Mouse (Mus musculus) forebrain, embryonic 11.5 days (tissue): ENCODE measurements around the gene Iqcf1. TPM values are rescaled to one million over a fixed set of nuclear protein-coding genes. Genes with fewer than 3 reads are reported as not detected.
A peak's percentile ranks its signal among the peaks of the same experiment; 100 is the strongest.

ENCODE experiments used
- ATAC-seq: fragments of 200-750 bp; cut with Nextera tagmentation; replicated peaks from 2 replicates; pipeline ENCODE4 v1.8.0; 2017; ENCODE audit warnings: moderate TSS enrichment; ENCODE audit not compliant: low FRiP score
- DNase-seq: peaks from one replicate; pipeline ENCODE4 v3.0.0-alpha.2; 2017; ENCODE audit warnings: low spot score
- H3K27ac ChIP-seq: fragments of 300-500 bp; sonication (generic); 2 replicates; pipeline ENCODE4 v1.5.1; 2014; ENCODE audit warnings: low read depth, low read length
- H3K27me3 ChIP-seq: fragments of 300-500 bp; sonication (generic); 2 replicates; pipeline ENCODE4 v1.6.1; 2014; ENCODE audit warnings: mild to moderate bottlenecking, low read length, mixed read lengths; ENCODE audit not compliant: control insufficient read depth, insufficient read depth
- H3K36me3 ChIP-seq: fragments of 300-500 bp; sonication (generic); 2 replicates; pipeline ENCODE4 v1.6.1; 2014; ENCODE audit warnings: mild to moderate bottlenecking, low read length, moderate library complexity, mixed read lengths; ENCODE audit not compliant: control insufficient read depth, insufficient read depth
- H3K4me1 ChIP-seq: fragments of 300-500 bp; sonication (generic); replicated peaks from 2 replicates; pipeline ENCODE4 v1.6.1; 2014; ENCODE audit warnings: low read length, mixed read lengths; ENCODE audit not compliant: control insufficient read depth, insufficient read depth
- H3K4me2 ChIP-seq: fragments of 300-500 bp; sonication (generic); 2 replicates; pipeline ENCODE4 v1.6.1; 2014; ENCODE audit warnings: low read depth, mild to moderate bottlenecking, low read length, moderate library complexity, mixed read lengths; ENCODE audit not compliant: severe bottlenecking
- H3K4me3 ChIP-seq: fragments of 300-500 bp; sonication (generic); 2 replicates; pipeline ENCODE4 v1.5.1; 2014; ENCODE audit warnings: low read depth, low read length
- H3K9ac ChIP-seq: fragments of 300-500 bp; sonication (generic); 2 replicates; pipeline ENCODE4 v1.6.1; 2014; ENCODE audit warnings: low read length
- H3K9me3 ChIP-seq: fragments of 300-500 bp; sonication (generic); 2 replicates; pipeline ENCODE4 v1.6.1; 2016; ENCODE audit warnings: low read length, mixed read lengths; ENCODE audit not compliant: control insufficient read depth
- WGBS: fragments of 180-500 bp; shearing (Covaris S2); extraction: QIAGEN DNeasy Blood & Tissue Kit; methylation state at CpG from one replicate; pipeline ENCODE4 v1.1.7; 2014; 5-methylcytosine and 5-hydroxymethylcytosine counted together
- polyA plus RNA-seq: library from polyadenylated mRNA; unstranded; fragments of >200 nt; fragmentation: Nextera tagmentation; extraction: Ambion mirVana; gene quantifications from 2 replicates; pipeline ENCODE4 v1.2.1, GENCODE M21; 2014

The Iqcf1 gene
- polyA plus RNA-seq, 1 experiment from 2014 or later = not detected

- Histone ChIP-seq H3K9me3 (no peaks in the 10 kb centered on the region), H3K27me3 (no peaks in the 10 kb centered on the region), H3K9ac (no peak overlapping the region), H3K4me1 (no peaks in the 10 kb centered on the region), H3K4me3 (no peak overlapping the region), H3K4me2 (no peak overlapping the region), H3K27ac (no peak overlapping the region), H3K36me3 (no peaks in the 10 kb centered on the region)
- no peak for DNase-seq
- no peak for ATAC-seq
- WGBS = 69% methylated on average over 13 of the region's 13 CpGs
Observed at GRCm38 (mm10) chr9:106512729-106513450, 13.1 kb downstream of the Iqcf1 start.

GRCm38 (mm10) chr9:106513566-106513965 lies 13.8 kb downstream of the Iqcf1 start:
- no peak overlapping the region for H3K9ac ChIP-seq
- no peak overlapping the region for H3K27ac ChIP-seq
- no peak overlapping the region for H3K4me3 ChIP-seq
- H3K9me3 ChIP-seq = no peaks in the 10 kb centered on the region
- DNase-seq (no peak), ATAC-seq (no peak)
- no peaks in the 10 kb centered on the region for H3K4me1 ChIP-seq
- no peaks in the 10 kb centered on the region for H3K27me3 ChIP-seq
- no peak overlapping the region for H3K4me2 ChIP-seq
- no peaks in the 10 kb centered on the region for H3K36me3 ChIP-seq
- WGBS = 80% methylated on average over 6 of the region's 6 CpGs

- ATAC-seq = no peak
- WGBS = 85% methylated on average over 4 of the region's 4 CpGs
- H3K4me3 ChIP-seq = no peak within 1 kb of the TSS
- no peak for DNase-seq
- no peaks in the 10 kb centered on the region for H3K4me1 ChIP-seq
- no peaks in the 10 kb centered on the region for H3K27me3 ChIP-seq
- H3K9ac ChIP-seq = no peak within 1 kb of the TSS
- no peak within 1 kb of the TSS for H3K4me2 ChIP-seq
- no peaks in the 10 kb centered on the region for H3K36me3 ChIP-seq
- no peak within 1 kb of the TSS for H3K27ac ChIP-seq
- H3K9me3 ChIP-seq = no peaks in the 10 kb centered on the region
Observed at GRCm38 (mm10) chr9:106514273-106514672, 14.5 kb downstream of the Iqcf1 start, which contains the start of gene Iqcf5. TSS of gene Iqcf5 (plus strand) at chr9:106514573.

- no peaks in the 10 kb centered on the region for H3K4me1 ChIP-seq
- ATAC-seq (no peak), DNase-seq (no peak)
- 80% methylated on average over 2 of the region's 2 CpGs for WGBS
- no peaks in the 10 kb centered on the region for H3K36me3 ChIP-seq
- no peaks in the 10 kb centered on the region for H3K9me3 ChIP-seq
- H3K27me3 ChIP-seq = no peaks in the 10 kb centered on the region
- no peak overlapping the region for H3K27ac ChIP-seq
- H3K9ac ChIP-seq = no peak overlapping the region
- no peak overlapping the region for H3K4me3 ChIP-seq
- H3K4me2 ChIP-seq = no peak overlapping the region
Observed at GRCm38 (mm10) chr9:106519433-106519832, 19.7 kb downstream of the Iqcf1 start.

GRCm38 (mm10) chr9:106519909-106520308 lies 20.1 kb downstream of the Iqcf1 start:
- H3K9ac ChIP-seq = no peak overlapping the region
- no peaks in the 10 kb centered on the region for H3K27me3 ChIP-seq
- no peaks in the 10 kb centered on the region for H3K9me3 ChIP-seq
- DNase-seq (no peak), ATAC-seq (no peak)
- no peak overlapping the region for H3K27ac ChIP-seq
- no peaks in the 10 kb centered on the region for H3K4me1 ChIP-seq
- H3K36me3 ChIP-seq = no peaks in the 10 kb centered on the region
- 83% methylated on average over 8 of the region's 8 CpGs for WGBS
- H3K4me3 ChIP-seq = no peak overlapping the region
- H3K4me2 ChIP-seq = no peak overlapping the region

- Histone ChIP-seq H3K4me3 (no peak overlapping the region), H3K27ac (no peak overlapping the region), H3K4me2 (no peak overlapping the region), H3K36me3 (no peaks in the 10 kb centered on the region), H3K9me3 (no peaks in the 10 kb centered on the region), H3K9ac (no peak overlapping the region), H3K27me3 (no peaks in the 10 kb centered on the region), H3K4me1 (no peaks in the 10 kb centered on the region)
- no peak for ATAC-seq
- DNase-seq = peak; percentile 69
- 23% methylated on average over 3 of the region's 3 CpGs for WGBS
Observed at GRCm38 (mm10) chr9:106531833-106532232, 32.1 kb downstream of the Iqcf1 start.

- Histone ChIP-seq H3K9me3 (no peaks in the 10 kb centered on the region), H3K4me1 (no peaks in the 10 kb centered on the region), H3K4me3 (no peak overlapping the region), H3K36me3 (no peaks in the 10 kb centered on the region), H3K27me3 (no peaks in the 10 kb centered on the region), H3K27ac (no peak overlapping the region), H3K4me2 (no peak overlapping the region), H3K9ac (no peak overlapping the region)
- WGBS = 93% methylated on average over 7 of the region's 7 CpGs
- no peak for ATAC-seq
- DNase-seq = no peak
Observed at GRCm38 (mm10) chr9:106534296-106534695, 34.5 kb downstream of the Iqcf1 start.

- 91% methylated on average over 11 of the region's 11 CpGs for WGBS
- Histone ChIP-seq H3K9me3 (no peaks in the 10 kb centered on the region), H3K4me3 (no peak overlapping the region), H3K27ac (no peak overlapping the region), H3K4me1 (no peaks in the 10 kb centered on the region), H3K36me3 (no peaks in the 10 kb centered on the region), H3K4me2 (no peak overlapping the region), H3K9ac (no peak overlapping the region), H3K27me3 (no peaks in the 10 kb centered on the region)
- ATAC-seq (no peak), DNase-seq (no peak)
Observed at GRCm38 (mm10) chr9:106534975-106535374, 35.2 kb downstream of the Iqcf1 start.
